Mouse (Mus musculus): ENCODE measurements around the gene Tspan32.

Gene Tspan32

GRCm38 (mm10) chr7:143007599-143008369 is 2.9 kb downstream of the Tspan32 start:
- DNase-seq (ENCODE audit: low read depth in 2 of 2, low spot score in 2 of 2) = peak; percentile 88 to 93

DNA sequence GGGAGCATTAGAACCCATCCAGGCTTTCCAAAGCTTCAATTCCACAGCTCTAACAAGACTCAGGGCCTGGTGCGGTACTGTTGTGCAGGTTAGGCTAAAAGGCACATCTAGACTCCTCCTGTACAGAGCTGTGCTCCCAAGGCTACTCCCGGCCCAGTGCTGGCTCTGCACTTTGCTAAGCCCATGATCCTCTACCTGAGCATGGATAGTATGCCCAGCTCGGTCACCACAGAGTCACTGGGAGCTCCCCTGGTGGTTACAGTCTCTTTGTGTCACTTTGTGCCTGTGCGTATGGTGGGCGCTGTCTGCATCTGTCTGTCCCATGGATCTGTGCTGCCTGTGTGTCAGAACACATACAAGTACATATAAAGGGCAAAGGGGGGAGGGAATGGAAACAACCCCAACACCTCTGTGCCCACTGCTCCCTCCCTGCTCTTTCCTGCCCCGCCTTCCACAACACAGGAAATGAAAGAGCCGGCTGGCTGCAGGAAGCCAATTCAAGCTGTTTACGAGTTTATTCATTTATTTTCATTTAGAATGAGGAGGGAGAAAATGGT is 3.6 kb downstream of the Tspan32 start:
- DNase-seq (ENCODE audit: low read depth in 2 of 2, low spot score in 2 of 2) = peak; percentile 51 to 64

GRCm38 (mm10) chr7:143008996-143009665 is 4.3 kb downstream of the Tspan32 start:
- DNase-seq (ENCODE audit: low read depth in 2 of 2, low spot score in 2 of 2) = no peak

- peak; percentile 31 to 39 for DNase-seq (ENCODE audit: low read depth in 2 of 2, low spot score in 2 of 2)
These were observed 5.2 kb downstream of the Tspan32 start for GRCm38 (mm10) chr7:143009996-143010395.

DNA sequence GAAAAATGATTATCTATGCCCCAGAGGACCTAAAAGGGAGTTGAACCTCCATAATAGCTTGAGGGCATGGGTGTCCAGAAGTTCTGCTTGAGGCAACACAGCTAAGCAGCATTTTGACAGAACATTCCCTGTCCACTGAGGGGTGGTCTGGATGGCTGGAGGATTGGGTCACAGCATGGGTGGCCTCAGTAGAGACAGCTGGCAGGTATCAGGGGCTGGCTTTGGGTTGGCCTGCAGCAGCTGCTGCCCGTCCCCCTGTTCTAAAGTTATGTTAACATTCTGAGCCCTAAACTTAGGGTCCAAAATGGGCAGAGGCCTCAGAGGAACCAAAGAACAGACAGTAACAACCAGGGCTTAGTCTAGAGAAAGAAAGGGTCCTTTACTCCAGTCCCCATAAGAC is 6.4 kb downstream of the Tspan32 start:
- DNase-seq (ENCODE audit: low read depth in 2 of 2, low spot score in 2 of 2) = no peak

- no peak for DNase-seq (ENCODE audit: low read depth in 2 of 2, low spot score in 2 of 2)
These were observed 7.5 kb downstream of the Tspan32 start for GRCm38 (mm10) chr7:143012230-143012875.

DNA sequence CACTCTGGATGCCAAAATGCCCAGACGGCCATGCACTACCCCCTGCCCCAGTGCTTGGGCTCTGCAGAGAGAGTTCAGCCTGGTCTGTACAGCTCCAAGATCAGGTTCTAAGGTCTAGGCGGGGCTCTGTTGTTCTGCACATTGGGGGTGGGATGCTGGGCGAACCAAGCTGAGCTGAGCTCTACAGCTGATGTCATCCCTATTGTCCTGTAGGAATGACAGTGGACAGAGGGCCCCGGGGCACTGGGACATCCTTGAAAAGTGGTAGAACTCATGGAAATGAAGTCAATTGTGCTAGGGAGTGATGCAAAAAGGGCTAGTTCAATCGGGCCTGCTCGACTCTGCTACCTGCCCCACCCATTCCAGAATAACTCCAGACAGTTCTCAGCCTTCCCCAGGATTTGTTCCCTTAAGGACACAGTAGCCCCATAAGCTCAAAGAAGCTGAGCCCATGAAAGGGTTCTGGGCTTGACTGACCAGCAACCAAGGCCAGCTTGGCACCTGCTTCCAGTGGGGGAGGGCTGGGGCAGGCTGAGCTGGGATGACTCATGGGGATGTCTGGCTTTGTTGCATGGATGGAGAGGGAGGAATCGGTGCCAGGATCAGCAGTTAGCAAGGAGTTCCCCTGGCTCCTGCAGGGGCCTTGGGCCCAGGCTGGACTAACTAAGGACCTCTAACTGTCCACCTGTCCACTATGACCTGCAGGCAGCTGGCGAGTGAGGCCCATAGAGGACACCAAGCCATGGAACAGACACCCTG is 8.8 kb downstream of the Tspan32 start:
- DNase-seq (ENCODE audit: low read depth in 2 of 2, low spot score in 2 of 2) = no peak

DNA sequence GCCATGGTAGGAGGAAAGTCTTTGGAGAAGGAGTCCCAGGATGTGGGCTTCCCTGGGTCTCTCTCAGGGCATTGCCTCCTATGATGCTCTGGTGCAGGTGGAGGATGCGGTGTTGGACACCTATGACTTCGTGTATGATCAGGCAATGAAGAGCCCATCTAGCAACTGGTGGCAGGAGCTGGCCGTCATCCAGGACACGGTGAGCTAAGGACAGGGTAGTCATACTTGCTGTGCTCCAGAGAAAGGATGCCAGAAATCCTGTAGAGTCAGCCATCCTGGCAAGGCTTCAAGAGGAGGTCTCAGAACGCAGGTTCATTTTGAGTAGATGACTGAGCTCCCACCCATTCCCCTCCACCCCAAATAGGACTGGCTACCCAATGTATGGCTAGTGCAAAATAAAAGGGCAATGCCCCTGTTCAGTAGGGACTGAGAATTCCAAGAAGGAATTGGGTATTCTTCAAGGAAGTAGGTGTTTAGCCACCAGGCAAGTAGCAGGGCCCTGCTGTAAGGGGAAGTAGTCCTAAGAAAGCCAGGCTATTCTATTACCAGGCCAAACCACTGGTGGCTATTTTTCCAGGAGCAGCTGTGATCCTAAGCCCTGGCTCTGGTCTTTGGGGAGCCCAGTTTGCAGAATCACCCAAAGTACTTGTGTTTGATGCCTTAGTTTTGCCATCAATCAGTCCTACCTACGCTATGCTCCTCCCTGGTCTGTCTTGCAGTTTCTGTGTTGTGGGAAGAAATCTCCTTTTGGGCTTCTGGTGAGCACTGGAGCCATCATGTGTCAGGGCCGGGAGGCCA is 10.2 kb downstream of the Tspan32 start:
- DNase-seq (ENCODE audit: low read depth in 2 of 2, low spot score in 2 of 2) = no peak

- no peak for DNase-seq (ENCODE audit: low read depth in 2 of 2, low spot score in 2 of 2)
These were observed 11.0 kb downstream of the Tspan32 start for GRCm38 (mm10) chr7:143015755-143016423.

DNA sequence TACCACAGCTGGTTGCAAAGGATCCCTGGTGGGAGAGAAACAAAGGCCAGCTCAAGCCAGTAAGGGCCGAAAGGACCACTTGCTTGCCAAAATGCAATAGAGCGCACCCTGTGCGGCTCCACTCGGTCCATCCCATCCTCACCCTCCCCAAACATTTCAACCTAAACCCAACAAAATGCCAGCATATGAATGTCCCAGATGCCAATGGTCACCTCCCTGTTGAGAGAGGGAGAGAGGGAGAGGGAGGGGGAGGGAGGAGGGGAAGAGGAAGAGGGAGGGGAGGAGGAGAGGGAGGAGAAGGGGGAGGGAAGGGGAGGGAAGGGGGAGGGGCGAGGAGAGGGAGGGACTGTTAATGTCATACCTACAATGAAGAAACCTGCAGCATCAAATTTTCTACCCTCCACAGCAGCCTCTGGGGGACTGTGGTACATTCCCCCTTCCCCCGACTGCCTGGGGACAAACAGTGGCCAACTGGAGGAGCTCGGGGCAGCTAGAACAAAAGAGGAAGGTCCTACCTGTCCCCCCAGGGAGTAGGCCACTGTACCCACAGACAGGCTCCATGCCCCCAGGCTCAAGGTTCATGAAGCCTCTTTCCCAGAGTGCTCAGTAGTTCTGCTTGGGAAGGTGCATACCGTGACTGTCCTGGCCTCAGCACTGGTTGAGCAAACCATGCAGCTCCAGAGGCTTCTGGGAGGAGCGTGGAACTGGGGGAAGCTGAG is 11.7 kb downstream of the Tspan32 start:
- no peak for DNase-seq (ENCODE audit: low read depth in 2 of 2, low spot score in 2 of 2)

DNA sequence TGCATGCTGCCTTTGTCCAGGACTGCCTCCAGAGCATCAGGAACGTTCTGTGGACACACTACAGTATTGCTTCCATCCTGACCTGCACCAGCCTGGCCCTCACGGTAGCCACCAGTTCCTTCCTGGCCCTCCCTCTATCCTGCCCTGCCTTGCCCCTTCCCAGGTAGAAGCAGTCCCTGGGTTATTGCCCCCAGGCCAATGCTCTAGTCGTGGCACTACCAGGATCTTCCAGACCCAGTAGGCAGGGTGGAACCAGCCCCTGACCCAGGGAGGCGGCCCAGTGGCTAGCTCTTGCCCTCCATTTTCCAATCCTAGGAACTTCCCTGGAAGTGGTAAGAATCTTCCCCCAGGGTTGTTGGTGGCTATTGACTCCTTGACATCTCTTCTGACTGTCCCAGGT is 12.3 kb downstream of the Tspan32 start:
- no peak for DNase-seq (ENCODE audit: low read depth in 2 of 2, low spot score in 2 of 2)

DNA sequence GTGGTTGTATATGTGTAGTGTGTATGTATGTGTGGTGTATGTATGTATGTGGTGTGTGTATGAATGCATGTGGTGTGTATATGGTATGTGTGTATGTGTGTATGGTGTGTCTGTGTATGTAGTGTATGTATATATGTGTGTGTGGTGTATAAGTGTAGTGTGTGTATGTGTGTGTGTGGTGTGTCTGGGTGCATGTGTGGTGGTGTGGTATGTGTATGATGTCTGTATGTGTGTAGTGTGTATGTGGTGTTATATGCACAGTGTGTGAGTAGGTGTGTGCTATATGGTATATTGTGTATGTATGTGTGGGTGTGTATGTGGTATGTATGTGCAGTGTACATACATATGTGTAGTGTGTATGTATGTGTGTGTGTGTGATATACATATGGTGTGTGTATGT is 15.2 kb downstream of the Tspan32 start:
- no peak for DNase-seq (ENCODE audit: low read depth in 2 of 2, low spot score in 2 of 2)

GRCm38 (mm10) chr7:143020764-143021163 is 15.9 kb downstream of the Tspan32 start:
- DNase-seq (ENCODE audit: low read depth in 2 of 2, low spot score in 2 of 2) = no peak

DNA sequence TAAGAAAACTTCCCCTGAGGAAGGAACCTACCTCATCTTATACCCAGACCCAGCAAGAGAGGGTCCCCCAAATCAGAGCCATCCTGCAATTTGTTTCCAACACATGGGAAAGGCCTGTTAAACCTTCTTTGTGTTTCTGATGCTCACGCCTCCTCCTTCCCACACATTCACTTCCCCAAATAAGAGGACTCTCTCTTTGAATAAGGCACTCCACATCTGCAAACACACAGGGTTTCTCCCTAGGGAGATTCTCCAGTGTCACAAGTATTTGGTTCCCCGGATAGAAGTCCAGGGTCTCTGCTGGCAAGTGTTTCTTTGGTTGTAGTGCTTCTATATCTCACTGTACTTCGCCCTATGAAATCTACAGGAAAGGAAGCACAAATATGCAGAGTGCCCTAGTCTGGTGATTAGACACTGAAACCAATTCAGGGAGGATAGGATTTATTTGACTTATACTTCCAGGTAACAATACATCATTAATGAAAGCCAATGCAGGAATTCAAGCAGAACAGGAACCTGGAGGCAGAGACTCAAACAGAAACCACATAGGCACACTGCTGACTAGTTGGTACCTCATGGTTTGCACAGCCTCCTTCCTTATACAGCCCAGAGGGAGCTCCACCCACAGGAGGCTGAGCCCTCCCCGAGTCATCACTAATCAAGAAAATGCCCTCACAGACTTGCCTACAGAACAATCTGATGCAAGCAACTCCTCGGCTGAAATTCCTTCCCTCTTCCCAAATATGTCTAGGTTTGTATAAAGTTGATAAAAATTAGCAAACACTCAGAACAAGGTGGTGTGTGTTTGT is 16.7 kb downstream of the Tspan32 start:
- no peak for DNase-seq (ENCODE audit: low read depth in 2 of 2, low spot score in 2 of 2)

DNA sequence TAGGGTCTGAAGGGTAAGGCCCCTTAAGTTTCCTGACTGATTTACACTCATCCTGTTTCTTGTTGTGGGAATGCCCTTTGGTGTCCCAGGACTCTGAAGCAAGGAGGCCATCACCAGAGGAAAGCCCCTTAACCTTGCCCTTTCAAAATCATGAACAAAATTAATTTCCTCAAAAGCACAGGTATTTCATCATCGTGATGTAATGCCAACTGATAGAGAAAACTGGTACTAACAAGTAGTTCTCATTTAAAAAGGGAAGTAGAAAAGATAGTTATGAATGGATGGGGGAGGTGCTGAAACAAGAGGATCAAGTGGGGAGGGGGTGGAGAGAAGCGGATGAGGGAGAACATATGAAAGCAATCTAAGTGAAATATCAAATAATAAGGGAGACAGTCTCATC is 18.7 kb downstream of the Tspan32 start:
- DNase-seq (ENCODE audit: low read depth in 2 of 2, low spot score in 2 of 2) = no peak

GRCm38 (mm10) chr7:143024293-143024692 is 19.4 kb downstream of the Tspan32 start:
- DNase-seq (ENCODE audit: low read depth in 2 of 2, low spot score in 2 of 2) = no peak

DNA sequence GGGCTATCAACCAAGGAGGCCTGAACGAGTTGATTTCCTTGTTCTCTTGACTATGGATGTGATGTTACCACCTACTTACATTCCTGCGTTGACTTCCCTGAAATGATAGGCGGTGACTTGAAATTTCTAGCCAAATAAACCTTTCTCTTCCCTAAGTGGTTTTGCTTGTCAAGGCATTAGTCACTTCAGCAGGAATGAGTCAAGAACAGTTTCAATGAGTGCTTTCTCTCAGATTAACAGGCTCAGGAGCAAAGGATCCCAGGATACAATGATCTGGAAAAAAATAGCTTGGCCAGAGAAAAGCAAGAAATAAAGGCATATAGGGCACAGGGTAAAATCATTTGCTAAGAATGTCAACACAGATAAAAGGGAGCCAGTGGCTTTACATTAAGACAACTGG is 20.6 kb downstream of the Tspan32 start:
- no peak for DNase-seq (ENCODE audit: low read depth in 2 of 2, low spot score in 2 of 2)

- no peak for DNase-seq (ENCODE audit: low read depth in 2 of 2, low spot score in 2 of 2)
These were observed 22.4 kb downstream of the Tspan32 start for GRCm38 (mm10) chr7:143027196-143027595.
